Mouse (Mus musculus) lung, postnatal 0 days (tissue): ENCODE measurements around the gene Dock8.

Experiments used
- CTCF ChIP-seq: IDR thresholded peaks from 2 replicates; pipeline ENCODE4 v1.5.1; 2016; ENCODE audit warnings: antibody characterized with exemption, mild to moderate bottlenecking
- EP300 ChIP-seq: IDR thresholded peaks from 2 replicates; pipeline ENCODE4 v1.6.1; 2016; ENCODE audit warnings: antibody characterized with exemption, mild to moderate bottlenecking, control low read depth

GRCm38 (mm10) chr19:25237492-25238040, 238.2 kb downstream of the Dock8 start:
- TF ChIP-seq CTCF (peak; percentile 48), EP300 (no peak)
